Mouse (Mus musculus) lung, postnatal 0 days (tissue): ENCODE results near the gene Rcor1.

Experiments used
- CTCF ChIP-seq: IDR thresholded peaks from 2 replicates; pipeline ENCODE4 v1.5.1; 2016; ENCODE audit warnings: antibody characterized with exemption, mild to moderate bottlenecking
- EP300 ChIP-seq: IDR thresholded peaks from 2 replicates; pipeline ENCODE4 v1.6.1; 2016; ENCODE audit warnings: antibody characterized with exemption, mild to moderate bottlenecking, control low read depth

GRCm38 (mm10) chr12:111007134-111008103, 31.7 kb upstream of the Rcor1 start:
- TF ChIP-seq CTCF (no peak), EP300 (no peak; the same call in 1 of the 2 replicates)
